Mouse (Mus musculus) heart, adult 2 months (tissue): ENCODE results near the gene Epb41l2.
A peak's percentile ranks its signal among the peaks of the same experiment; 100 is the strongest.

ENCODE experiments used
- CTCF ChIP-seq: fragments of 200-600 bp; IDR thresholded peaks from 2 replicates; pipeline ENCODE4 v1.8.1; 2022; ENCODE audit warnings: antibody characterized with exemption, mild to moderate bottlenecking, moderate library complexity
- POLR2A ChIP-seq: fragments of 200-500 bp; IDR thresholded peaks from 2 replicates; pipeline ENCODE4 v1.6.1; 2011; ENCODE audit warnings: mild to moderate bottlenecking, low read depth, low read length, control low read depth; ENCODE audit not compliant: insufficient read depth

- TF ChIP-seq POLR2A = no peak
- TF ChIP-seq CTCF = peak; percentile 73
These were observed 179.7 kb downstream of the Epb41l2 start for GRCm38 (mm10) chr10:25539146-25539770.
